Mouse (Mus musculus): Measurements from ENCODE around the gene Ahnak.

DNA sequence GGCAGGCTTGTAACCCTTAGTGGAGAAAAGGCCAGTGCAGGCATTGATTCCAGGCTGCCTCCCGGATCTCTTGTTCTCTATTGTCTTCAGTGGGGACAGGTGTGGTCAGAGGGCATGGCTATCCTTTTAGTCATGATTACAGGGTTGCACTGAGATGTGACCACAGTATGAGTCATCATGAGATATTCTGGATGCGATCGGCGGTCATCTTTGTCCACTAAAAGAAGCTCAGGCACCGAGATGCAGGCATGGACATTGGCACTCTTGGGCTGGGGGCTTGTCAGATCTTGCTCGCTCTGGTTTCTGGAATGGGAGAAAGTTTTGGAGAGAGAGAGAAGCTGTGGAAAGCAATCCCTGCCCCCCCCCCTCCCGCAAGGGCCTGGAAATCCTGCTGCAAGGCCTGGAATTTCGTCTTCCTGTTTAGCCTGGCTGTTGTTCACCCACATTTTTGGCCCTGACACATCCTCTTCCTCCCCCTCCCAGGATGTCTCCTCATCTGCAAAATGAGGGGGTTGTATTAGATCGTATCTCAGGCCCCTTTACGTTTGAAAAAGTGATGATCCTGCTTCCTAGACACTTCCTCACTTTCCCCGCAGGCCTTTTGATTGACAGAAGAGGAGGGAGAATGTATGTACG is 84.8 kb downstream of the Ahnak start:
- TF ChIP-seq MAX (IDR thresholded peaks at IDR 0.05), result no peak
- TF ChIP-seq CTCF (IDR thresholded peaks at IDR 0.05; ENCODE audit: control insufficient read depth, insufficient read depth, insufficient read length), result no peak
- no peak for TF ChIP-seq MYOG (IDR thresholded peaks at IDR 0.05; ENCODE audit: control insufficient read depth, extremely low read depth, insufficient read length)
- peak; percentile 37 for TF ChIP-seq CEBPB (IDR thresholded peaks at IDR 0.05; ENCODE audit: low read depth)

All from C2C12 (cell line).